Mouse (Mus musculus) lung, postnatal 0 days (tissue): ENCODE measurements at regions not wholly inside any gene's neighbourhood (a gene's known extent, or its start where the extent isn't known, plus 50 kb on each side); places are given as distances from the start of the nearest gene placed in this dataset.

ENCODE experiments used
- ATAC-seq: fragments of 200-750 bp; cut with Nextera tagmentation; 2 replicates; pipeline ENCODE4 v1.8.0; 2017; ENCODE audit warnings: moderate library complexity
- DNase-seq: peaks from one replicate; pipeline ENCODE4 v3.0.0-alpha.2; 2016; ENCODE audit warnings: low spot score
- H3K27ac ChIP-seq: fragments of 300-500 bp; sonication (generic); 2 replicates; pipeline ENCODE4 v1.5.1; 2014; ENCODE audit warnings: antibody characterized with exemption, mild to moderate bottlenecking, low read length, mixed read lengths
- H3K27me3 ChIP-seq: fragments of 300-500 bp; sonication (generic); replicated peaks from 2 replicates; pipeline ENCODE4 v1.6.1; 2014; ENCODE audit warnings: low read length, mixed read lengths; ENCODE audit not compliant: insufficient read depth
- H3K36me3 ChIP-seq: fragments of 300-500 bp; sonication (generic); 2 replicates; pipeline ENCODE4 v1.6.1; 2014; ENCODE audit warnings: low read length, mixed read lengths; ENCODE audit not compliant: insufficient read depth
- H3K4me1 ChIP-seq: fragments of 300-500 bp; sonication (generic); 2 replicates; pipeline ENCODE4 v1.6.1; 2014; ENCODE audit warnings: antibody characterized with exemption, low read depth, low read length, mixed read lengths; ENCODE audit not compliant: insufficient read depth
- H3K4me2 ChIP-seq: fragments of 300-500 bp; sonication (generic); replicated peaks from 2 replicates; pipeline ENCODE4 v1.6.1; 2014; ENCODE audit warnings: low read depth, mild to moderate bottlenecking, low read length, moderate library complexity, mixed read lengths
- H3K4me3 ChIP-seq: fragments of 300-500 bp; sonication (generic); 2 replicates; pipeline ENCODE4 v1.5.1; 2014; ENCODE audit warnings: low read depth, low read length
- H3K9ac ChIP-seq: fragments of 300-500 bp; sonication (generic); replicated peaks from 2 replicates; pipeline ENCODE4 v1.6.1; 2014; ENCODE audit warnings: low read depth, mild to moderate bottlenecking
- H3K9me3 ChIP-seq: fragments of 300-500 bp; sonication (generic); 2 replicates; pipeline ENCODE4 v1.6.1; 2016; ENCODE audit warnings: low read length, mixed read lengths
- CTCF ChIP-seq: IDR thresholded peaks from 2 replicates; pipeline ENCODE4 v1.5.1; 2016; ENCODE audit warnings: antibody characterized with exemption, mild to moderate bottlenecking
- EP300 ChIP-seq: IDR thresholded peaks from 2 replicates; pipeline ENCODE4 v1.6.1; 2016; ENCODE audit warnings: antibody characterized with exemption, mild to moderate bottlenecking, control low read depth
- WGBS: fragments of 180-500 bp; shearing (Covaris S2); extraction: QIAGEN DNeasy Blood & Tissue Kit; methylation state at CpG from one replicate; pipeline ENCODE4 v1.1.7; 2014; 5-methylcytosine and 5-hydroxymethylcytosine counted together

DNA sequence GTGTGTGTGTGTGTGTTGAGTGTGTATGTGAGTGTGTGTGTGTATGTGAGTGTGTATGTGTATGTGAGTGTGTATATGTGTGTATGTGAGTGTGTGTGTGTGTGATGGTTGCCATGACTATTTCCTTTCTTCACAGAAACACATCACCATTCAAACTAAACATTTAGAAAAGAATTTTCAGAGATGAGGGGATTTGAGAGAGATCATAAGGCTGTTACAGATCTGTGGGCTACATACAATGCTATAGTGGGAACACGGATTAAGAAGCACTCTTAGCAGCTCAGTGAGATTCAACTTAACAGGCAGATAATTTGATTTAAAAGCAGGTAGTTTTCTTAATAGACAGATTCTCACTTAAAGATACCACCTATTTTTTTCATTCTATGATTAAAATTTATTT, 257.1 kb upstream of the Fn1 start:
- H3K4me2 ChIP-seq: no peak overlapping the region
- H3K4me3 ChIP-seq: no peak overlapping the region
- no peaks in the 10 kb centered on the region for H3K9me3 ChIP-seq
- WGBS: 54% methylated on average over 1 of the region's 1 CpGs
- H3K36me3 ChIP-seq: no peaks in the 10 kb centered on the region
- no peak for TF ChIP-seq CTCF
- no peak for TF ChIP-seq EP300
- ATAC-seq (no peak), DNase-seq (no peak)
- H3K27ac ChIP-seq: no peak overlapping the region
- H3K9ac ChIP-seq: no peak overlapping the region
- H3K4me1 ChIP-seq: no peaks in the 10 kb centered on the region
- H3K27me3 ChIP-seq: no peaks in the 10 kb centered on the region

DNA sequence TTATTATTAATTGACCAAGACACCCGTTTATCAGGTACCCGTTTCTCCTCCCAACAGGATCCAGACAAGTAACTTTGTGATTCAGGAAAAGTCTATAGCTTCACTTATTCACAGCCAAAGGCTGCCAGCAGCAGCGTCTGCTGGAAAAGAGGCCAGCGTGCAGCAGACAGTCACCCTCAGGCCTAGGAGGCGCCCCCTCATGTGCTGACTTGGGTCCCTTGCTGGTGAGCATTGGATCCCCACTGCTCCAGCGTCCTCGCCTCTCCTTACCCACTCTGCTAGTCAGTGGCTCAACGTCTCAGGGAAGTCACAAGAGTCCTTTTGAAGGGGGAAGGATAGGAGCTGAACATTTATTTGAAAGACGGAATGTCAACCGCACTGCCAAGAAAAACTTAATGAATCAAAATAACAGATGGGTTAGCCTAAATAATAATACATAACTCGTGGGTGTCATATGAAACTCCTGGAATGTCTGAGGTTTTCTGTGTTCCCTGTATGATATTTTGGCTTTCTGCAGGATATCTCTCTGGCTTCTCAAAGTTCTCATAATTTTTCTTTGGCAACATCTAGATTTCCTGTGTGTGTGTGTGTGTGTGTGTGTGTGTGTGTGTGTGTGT, 256.6 kb upstream of the Fn1 start:
- no peak overlapping the region for H3K4me3 ChIP-seq
- H3K27ac ChIP-seq: no peak overlapping the region
- H3K9me3 ChIP-seq: no peaks in the 10 kb centered on the region
- DNase-seq (peak; percentile 24), ATAC-seq (no peak; the same call in 1 of the 2 replicates)
- 47% methylated on average over 11 of the region's 11 CpGs for WGBS
- H3K4me2 ChIP-seq: no peak overlapping the region
- H3K9ac ChIP-seq: no peak overlapping the region
- no peaks in the 10 kb centered on the region for H3K4me1 ChIP-seq
- no peak for TF ChIP-seq EP300
- TF ChIP-seq CTCF: no peak
- H3K36me3 ChIP-seq: no peaks in the 10 kb centered on the region
- H3K27me3 ChIP-seq: no peaks in the 10 kb centered on the region

DNA sequence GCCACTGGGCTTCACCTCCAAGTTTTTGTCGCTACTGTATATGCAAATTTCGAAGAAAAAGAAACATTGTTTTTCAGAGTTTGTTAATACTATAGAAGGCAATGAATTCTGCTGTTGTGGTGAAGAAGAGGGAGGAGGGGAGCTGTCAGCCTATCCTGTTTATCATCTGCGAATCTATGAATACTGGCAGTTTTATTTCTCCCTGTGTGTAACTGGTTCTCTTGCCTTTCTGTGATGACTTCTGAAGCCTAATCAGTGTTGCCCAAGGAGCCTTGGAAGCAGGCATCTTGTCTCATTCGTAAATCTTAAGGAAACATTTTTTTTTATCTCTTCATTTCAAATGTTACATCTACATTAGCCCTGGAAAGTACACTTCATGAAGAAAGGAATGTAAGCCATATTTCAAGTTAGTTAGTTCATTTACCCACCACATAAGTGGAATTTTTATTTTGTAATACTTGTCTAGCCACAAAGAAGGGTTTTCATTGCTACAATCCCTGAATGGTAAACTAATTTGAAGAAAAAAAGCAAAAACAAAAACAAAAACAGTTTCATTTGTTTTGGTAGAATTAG, 251.5 kb upstream of the Fn1 start:
- TF ChIP-seq EP300: peak; percentile 80
- no peak for TF ChIP-seq CTCF
- ATAC-seq (peak; percentile 28; the same call in 1 of the 2 replicates), DNase-seq (peak; percentile 73)
- WGBS: 62% methylated on average over 4 of the region's 4 CpGs
- Histone ChIP-seq H3K36me3 (no peaks in the 10 kb centered on the region), H3K9me3 (no peaks in the 10 kb centered on the region), H3K4me2 (no peak overlapping the region), H3K27me3 (no peaks in the 10 kb centered on the region), H3K27ac (no peak overlapping the region), H3K4me1 (no peaks in the 10 kb centered on the region), H3K9ac (no peak overlapping the region), H3K4me3 (no peak overlapping the region)

DNA sequence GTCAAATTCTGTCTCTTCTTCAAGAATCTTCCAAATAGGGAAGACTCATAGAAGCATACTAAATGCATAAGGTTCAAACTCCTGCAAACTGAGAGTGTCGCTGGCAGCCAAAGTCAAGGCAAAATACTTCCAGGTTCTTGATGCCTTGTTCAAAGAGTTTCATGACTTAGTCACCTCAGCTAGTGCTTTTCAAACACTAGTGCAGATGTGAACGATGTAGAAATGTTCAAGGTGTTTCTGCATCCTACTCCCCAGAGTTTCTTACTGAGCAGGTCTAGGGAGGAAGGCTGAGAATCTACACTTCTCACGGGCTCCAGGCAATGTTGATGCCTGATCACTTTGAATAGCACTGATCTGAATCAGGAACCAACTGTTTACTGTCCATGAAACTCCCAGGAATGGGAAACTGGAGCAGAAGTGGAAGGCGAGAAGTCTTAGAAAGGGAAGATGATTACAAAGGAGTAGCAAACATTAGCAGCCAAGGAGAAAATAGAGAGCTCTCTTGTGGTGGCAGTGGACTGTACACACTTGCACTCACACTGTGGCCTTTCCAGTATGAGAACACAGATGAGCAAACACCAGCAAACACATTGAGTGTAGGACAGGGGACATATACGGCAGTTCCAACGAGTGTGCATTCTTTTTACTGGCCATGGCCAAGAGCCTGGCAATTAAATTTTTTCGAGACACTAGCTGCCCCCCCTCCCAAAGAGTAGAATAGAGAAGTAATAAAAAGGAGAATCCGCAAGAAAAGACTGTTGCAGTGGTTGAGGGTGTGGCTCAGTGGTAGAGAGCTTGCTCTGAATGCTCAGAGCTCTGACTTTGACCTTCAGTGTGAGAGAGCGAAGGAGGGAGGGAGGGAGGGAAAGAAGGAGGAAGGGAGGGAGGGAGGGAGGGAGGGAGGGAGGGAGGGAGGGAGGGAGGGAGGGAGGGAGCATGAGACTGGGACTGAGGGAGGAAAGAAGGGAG, 247.4 kb upstream of the Fn1 start:
- no peaks in the 10 kb centered on the region for H3K27me3 ChIP-seq
- H3K27ac ChIP-seq: peak overlapping the region; percentile 43
- no peaks in the 10 kb centered on the region for H3K36me3 ChIP-seq
- no peaks in the 10 kb centered on the region for H3K9me3 ChIP-seq
- no peak overlapping the region for H3K9ac ChIP-seq
- no peak overlapping the region for H3K4me2 ChIP-seq
- ATAC-seq (peak; percentile 75), DNase-seq (peak; percentile 67)
- peaks cover 9% of the 10 kb centered on the region; the same call in 1 of the 2 replicates for H3K4me1 ChIP-seq
- no peak overlapping the region for H3K4me3 ChIP-seq
- WGBS: 60% methylated on average over 9 of the region's 9 CpGs
- TF ChIP-seq CTCF (0 out of 2 replicates have a peak, but pooled peaks have one; percentile 3), EP300 (peak; percentile 57; the same call in 1 of the 2 replicates)

DNA sequence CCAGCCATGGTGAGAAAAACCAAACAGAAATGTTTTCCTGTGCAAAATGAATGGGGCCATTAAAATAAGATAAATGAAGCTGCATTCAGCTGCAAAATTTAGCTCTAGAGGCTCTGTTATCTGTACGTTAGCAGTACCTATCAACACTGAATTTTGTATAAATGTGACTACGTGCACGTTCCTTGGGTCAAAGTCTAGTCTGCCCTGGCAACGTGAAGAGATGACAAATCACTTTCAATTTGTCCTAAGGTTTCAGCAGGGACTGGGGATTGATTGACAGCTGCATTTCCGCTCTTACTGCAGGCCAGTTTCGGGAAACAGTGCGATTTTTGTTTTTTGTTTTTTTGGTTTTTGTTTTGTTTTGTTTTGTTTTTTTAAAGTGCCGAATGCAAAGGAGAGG, 246.1 kb upstream of the Fn1 start:
- WGBS: 79% methylated on average over 8 of the region's 8 CpGs
- TF ChIP-seq CTCF (no peak), EP300 (no peak)
- Histone ChIP-seq H3K4me1 (peaks cover 9% of the 10 kb centered on the region; the same call in 1 of the 2 replicates), H3K4me2 (no peak overlapping the region), H3K4me3 (no peak overlapping the region), H3K9ac (no peak overlapping the region), H3K9me3 (no peaks in the 10 kb centered on the region), H3K27ac (no peak overlapping the region), H3K36me3 (no peaks in the 10 kb centered on the region), H3K27me3 (no peaks in the 10 kb centered on the region)
- DNase-seq (no peak), ATAC-seq (no peak)

DNA sequence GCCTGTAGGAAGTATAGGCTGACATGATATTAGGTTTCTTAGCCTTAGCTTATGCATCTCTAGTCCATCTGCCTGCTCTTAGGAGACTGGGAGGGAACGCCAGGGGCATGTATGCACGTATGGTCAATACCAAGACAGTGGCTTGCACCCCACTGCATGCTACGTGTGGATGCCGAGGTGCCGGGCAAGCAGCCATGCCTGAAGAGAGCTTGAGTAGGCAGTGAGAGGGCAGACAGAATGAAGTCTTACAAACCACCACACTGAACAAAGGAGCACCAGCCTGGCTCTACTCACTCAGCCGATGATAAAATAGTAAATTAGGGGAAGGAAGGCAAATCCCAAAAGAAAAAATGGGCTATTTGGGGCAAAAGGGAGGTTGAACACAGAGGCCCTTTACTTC, 245.2 kb upstream of the Fn1 start:
- H3K9ac ChIP-seq: no peak overlapping the region
- TF ChIP-seq EP300 (no peak), CTCF (no peak)
- ATAC-seq (no peak), DNase-seq (no peak)
- no peaks in the 10 kb centered on the region for H3K9me3 ChIP-seq
- 69% methylated on average over 6 of the region's 6 CpGs for WGBS
- no peak overlapping the region for H3K4me2 ChIP-seq
- no peak overlapping the region for H3K27ac ChIP-seq
- H3K36me3 ChIP-seq: no peaks in the 10 kb centered on the region
- peaks cover 9% of the 10 kb centered on the region; the same call in 1 of the 2 replicates for H3K4me1 ChIP-seq
- no peak overlapping the region for H3K4me3 ChIP-seq
- no peaks in the 10 kb centered on the region for H3K27me3 ChIP-seq
